Mouse (Mus musculus): ENCODE measurements at regions not wholly inside any gene's neighbourhood (a gene's known extent, or its start where the extent isn't known, plus 50 kb on each side); places are given as distances from the start of the nearest gene placed in this dataset.

DNA sequence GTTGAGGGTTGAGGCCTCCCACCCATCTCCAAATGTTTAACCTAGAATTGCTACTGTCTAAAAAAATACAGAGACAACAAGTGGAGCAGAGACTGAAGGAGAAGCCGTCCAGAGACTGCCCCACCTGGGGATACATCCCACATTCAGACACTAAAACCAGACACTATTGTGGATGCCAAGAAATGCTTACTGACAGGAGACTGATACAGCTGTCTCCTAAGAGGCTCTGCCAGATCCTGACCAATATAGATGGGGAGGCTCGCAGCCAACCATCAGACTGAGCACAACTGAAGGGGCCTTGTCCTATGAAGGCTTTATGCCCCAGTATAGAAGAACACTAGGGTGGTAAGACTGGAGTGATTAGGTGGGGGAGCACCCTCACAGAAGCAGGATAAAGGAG is 652.5 kb downstream of the Actr3 start:
- no peak for TF ChIP-seq POLR2A (IDR thresholded peaks at IDR 0.05; ENCODE audit: borderline replicate concordance, insufficient read depth, low read length)
- TF ChIP-seq CTCF (IDR thresholded peaks at IDR 0.05; ENCODE audit: borderline replicate concordance, insufficient read depth, low read depth, low read length) = no peak

Data from cerebellum, adult 2 months (tissue).